Mouse (Mus musculus) heart, adult 2 months (tissue): ENCODE data around the gene Smox.

Source experiments
- CTCF ChIP-seq: fragments of 200-600 bp; IDR thresholded peaks from 2 replicates; pipeline ENCODE4 v1.8.1; 2022; ENCODE audit warnings: antibody characterized with exemption, mild to moderate bottlenecking, moderate library complexity
- EP300 ChIP-seq: fragments of 200-500 bp; IDR thresholded peaks from 2 replicates; pipeline ENCODE4 v1.6.1; 2011; ENCODE audit warnings: low read depth, low read length, control low read depth; ENCODE audit not compliant: insufficient read depth
- POLR2A ChIP-seq: fragments of 200-500 bp; IDR thresholded peaks from 2 replicates; pipeline ENCODE4 v1.6.1; 2011; ENCODE audit warnings: mild to moderate bottlenecking, low read depth, low read length, control low read depth; ENCODE audit not compliant: insufficient read depth

DNA sequence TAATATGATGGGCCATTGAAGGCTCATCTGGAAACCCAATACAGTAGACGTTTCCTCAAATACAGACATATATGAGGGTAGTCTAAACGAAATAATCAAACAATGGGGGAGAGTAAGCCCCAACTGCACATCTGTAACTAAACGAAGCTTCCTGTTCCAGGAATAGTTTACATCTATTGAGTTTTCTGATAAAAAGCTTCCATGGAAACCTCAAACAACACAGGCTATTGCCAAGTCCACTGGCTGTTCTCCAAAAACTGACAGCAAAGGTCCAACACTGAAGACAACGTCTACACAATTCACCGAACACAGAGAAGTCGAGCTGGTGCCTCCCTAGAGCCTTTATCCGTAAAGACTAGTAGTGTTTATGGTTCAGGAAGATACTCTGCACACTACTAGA, 33.6 kb upstream of the Smox start:
- TF ChIP-seq CTCF (no peak), POLR2A (no peak), EP300 (no peak)
